Mouse (Mus musculus): ENCODE data around the gene Gnaq.

DNA sequence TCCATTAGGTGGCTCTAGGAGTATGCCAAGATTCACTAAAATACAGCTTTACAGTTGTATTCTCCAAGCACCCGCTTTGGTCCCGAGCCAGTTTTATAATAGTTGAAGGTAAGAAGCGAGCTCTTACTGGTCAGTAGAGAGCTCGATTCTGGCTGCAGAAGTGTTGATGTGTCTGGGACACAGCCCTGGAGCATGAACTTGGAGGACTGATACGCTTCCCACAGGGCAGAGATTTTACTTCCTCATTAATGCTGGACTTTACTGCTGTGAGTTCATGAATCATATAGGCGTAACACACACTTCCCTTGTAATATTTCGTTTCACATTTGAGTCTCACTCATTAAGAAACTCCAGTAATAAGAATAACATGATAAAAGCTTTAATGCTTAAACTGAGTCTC is 197.5 kb downstream of the Gnaq start:
- TF ChIP-seq GATA1 (IDR thresholded peaks at IDR 0.05; ENCODE audit: borderline replicate concordance, low read length) (no peak), FLI1 (IDR thresholded peaks at IDR 0.05; ENCODE audit: low read length) (no peak)
